Mouse (Mus musculus) midbrain, embryonic 13.5 days (tissue): Measurements from ENCODE around the gene Zfp628. TPM values are rescaled to one million over a fixed set of nuclear protein-coding genes. Genes with fewer than 3 reads are reported as not detected.

Source experiments
- ATAC-seq: fragments of 200-750 bp; cut with Nextera tagmentation; 2 replicates; pipeline ENCODE4 v1.8.0; 2017; ENCODE audit warnings: mild to moderate bottlenecking, moderate TSS enrichment, moderate library complexity
- H3K27ac ChIP-seq: fragments of 300-500 bp; sonication (generic); 2 replicates; pipeline ENCODE4 v1.5.1; 2015; ENCODE audit warnings: inconsistent platforms, mild to moderate bottlenecking, moderate library complexity
- H3K27me3 ChIP-seq: fragments of 300-500 bp; sonication (generic); 2 replicates; pipeline ENCODE4 v1.6.1; 2015; ENCODE audit warnings: mild to moderate bottlenecking, inconsistent platforms
- H3K36me3 ChIP-seq: fragments of 300-500 bp; sonication (generic); 2 replicates; pipeline ENCODE4 v1.6.1; 2015; ENCODE audit warnings: mild to moderate bottlenecking, inconsistent platforms
- H3K4me1 ChIP-seq: fragments of 300-500 bp; sonication (generic); replicated peaks from 2 replicates; pipeline ENCODE4 v1.6.1; 2015; ENCODE audit warnings: inconsistent platforms
- H3K4me2 ChIP-seq: fragments of 300-500 bp; sonication (generic); replicated peaks from 2 replicates; pipeline ENCODE4 v1.6.1; 2015; ENCODE audit warnings: moderate library complexity, mild to moderate bottlenecking, inconsistent platforms
- H3K4me3 ChIP-seq: fragments of 300-500 bp; sonication (generic); replicated peaks from 2 replicates; pipeline ENCODE4 v1.5.1; 2015; ENCODE audit warnings: mild to moderate bottlenecking, inconsistent platforms
- H3K9ac ChIP-seq: fragments of 300-500 bp; sonication (generic); replicated peaks from 2 replicates; pipeline ENCODE4 v1.6.1; 2015; ENCODE audit warnings: mild to moderate bottlenecking, inconsistent platforms
- H3K9me3 ChIP-seq: fragments of 300-500 bp; sonication (generic); 2 replicates; pipeline ENCODE4 v1.6.1; 2016; ENCODE audit warnings: mild to moderate bottlenecking, inconsistent platforms
- WGBS: fragments of 180-500 bp; shearing (Covaris S2); methylation state at CpG from one replicate; pipeline ENCODE4 v1.1.7; 2015; 5-methylcytosine and 5-hydroxymethylcytosine counted together
- polyA plus RNA-seq: library from polyadenylated mRNA; unstranded; fragments of >200 nt; fragmentation: Nextera tagmentation; extraction: Ambion mirVana; gene quantifications from 2 replicates; pipeline ENCODE4 v1.2.1, GENCODE M21; 2015

The Zfp628 gene
- polyA plus RNA-seq, 1 experiment from 2014 or later, result 4.3 TPM

DNA sequence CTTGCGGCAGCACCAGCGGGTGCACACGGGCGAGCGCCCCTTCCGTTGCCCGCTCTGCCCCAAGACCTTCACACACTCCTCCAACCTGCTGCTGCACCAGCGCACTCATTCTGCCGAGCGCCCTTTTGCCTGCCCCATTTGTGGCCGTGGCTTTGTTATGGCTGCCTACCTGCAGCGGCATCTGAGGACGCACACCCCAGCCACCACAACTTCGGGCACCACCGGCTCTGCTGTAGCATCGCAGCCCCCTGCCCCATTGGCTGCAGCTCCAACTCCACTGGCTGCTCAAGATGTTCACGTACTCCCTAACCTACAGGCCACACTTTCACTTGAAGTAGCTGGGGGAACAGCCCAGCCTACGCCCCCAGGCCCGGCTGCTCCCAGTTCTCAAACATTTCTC is 5.5 kb downstream of the Zfp628 start:
- H3K4me1 ChIP-seq, result peaks cover 74% of the 10 kb centered on the region
- no peak for ATAC-seq
- WGBS, result 92% methylated on average over 19 of the region's 19 CpGs
- H3K9me3 ChIP-seq, result no peaks in the 10 kb centered on the region
- H3K4me3 ChIP-seq, result no peak overlapping the region
- H3K4me2 ChIP-seq, result 0 out of 2 replicates have a peak overlapping the region, but pooled peaks have one; percentile 76
- H3K27me3 ChIP-seq, result no peaks in the 10 kb centered on the region
- H3K27ac ChIP-seq, result peak overlapping the region; percentile 100
- H3K36me3 ChIP-seq, result peaks cover 38% of the 10 kb centered on the region
- peak overlapping the region; percentile 58; the same call in 1 of the 2 replicates for H3K9ac ChIP-seq

- Histone ChIP-seq H3K4me1 (peaks cover 76% of the 10 kb centered on the region), H3K4me3 (0 out of 2 replicates have a peak overlapping the region, but pooled peaks have one; percentile 42), H3K36me3 (peaks cover 38% of the 10 kb centered on the region), H3K9ac (peak overlapping the region; percentile 58), H3K27me3 (no peaks in the 10 kb centered on the region), H3K27ac (peak overlapping the region; percentile 100), H3K9me3 (no peaks in the 10 kb centered on the region), H3K4me2 (peak overlapping the region; percentile 76)
- no peak for ATAC-seq
- WGBS, result 58% methylated on average over 23 of the region's 23 CpGs
Measured at GRCm38 (mm10) chr7:4920976-4921823, 6.2 kb downstream of the Zfp628 start.

DNA sequence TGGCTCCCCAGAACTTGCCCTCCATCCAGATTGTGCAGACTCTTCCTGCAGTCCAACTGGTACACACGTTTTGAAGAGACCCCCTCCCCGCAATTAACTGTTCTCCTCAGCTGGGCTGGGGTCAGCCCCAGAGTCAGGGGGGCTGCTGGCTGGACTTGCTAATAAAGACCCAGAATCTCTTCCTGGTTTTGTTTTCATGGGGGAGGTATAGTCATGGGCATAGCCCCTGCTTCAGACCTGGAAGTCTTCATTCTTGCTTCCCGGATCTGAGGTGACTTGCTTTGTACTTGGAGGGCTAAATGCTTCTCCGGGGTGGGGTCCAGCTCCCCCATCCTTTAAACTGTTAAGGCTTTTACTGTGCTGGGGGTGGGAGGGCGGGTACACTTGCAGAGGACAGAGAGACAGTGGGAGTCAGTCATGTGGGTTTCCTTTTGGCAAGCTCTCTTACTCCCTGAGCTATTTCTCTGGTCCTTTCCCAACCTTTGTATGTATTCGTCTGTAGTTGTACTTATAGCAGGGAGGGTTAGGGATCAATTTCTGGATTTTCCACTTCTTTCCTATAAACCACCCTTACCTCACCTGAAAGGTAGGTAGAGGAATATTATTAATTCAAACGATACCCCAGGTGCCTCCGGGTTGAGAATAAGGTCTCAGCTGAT is 6.9 kb downstream of the Zfp628 start, which contains the start of gene Nat14:
Nat14 (plus strand) TSS at position 205 of the 659 bp plus-strand sequence.
- Histone ChIP-seq H3K27ac (peak within 1 kb of the TSS; percentile 100), H3K36me3 (peaks cover 38% of the 10 kb centered on the region), H3K4me3 (peak within 1 kb of the TSS; percentile 42), H3K9me3 (no peaks in the 10 kb centered on the region), H3K4me2 (peak within 1 kb of the TSS; percentile 76), H3K9ac (peak within 1 kb of the TSS; percentile 74), H3K27me3 (no peaks in the 10 kb centered on the region), H3K4me1 (peaks cover 76% of the 10 kb centered on the region)
- WGBS, result 23% methylated on average over 8 of the region's 8 CpGs
- peak; percentile 0; the same call in 1 of the 2 replicates for ATAC-seq

GRCm38 (mm10) chr7:4922508-4922907 is 7.5 kb downstream of the Zfp628 start:
- Histone ChIP-seq H3K27me3 (no peaks in the 10 kb centered on the region), H3K4me3 (peak overlapping the region; percentile 42), H3K27ac (peak overlapping the region; percentile 100), H3K4me2 (peak overlapping the region; percentile 76), H3K4me1 (peaks cover 72% of the 10 kb centered on the region), H3K36me3 (peaks cover 38% of the 10 kb centered on the region), H3K9ac (peak overlapping the region; percentile 74), H3K9me3 (no peaks in the 10 kb centered on the region)
- under 1% methylated on average over 14 of the region's 14 CpGs for WGBS
- peak; percentile 82 for ATAC-seq

DNA sequence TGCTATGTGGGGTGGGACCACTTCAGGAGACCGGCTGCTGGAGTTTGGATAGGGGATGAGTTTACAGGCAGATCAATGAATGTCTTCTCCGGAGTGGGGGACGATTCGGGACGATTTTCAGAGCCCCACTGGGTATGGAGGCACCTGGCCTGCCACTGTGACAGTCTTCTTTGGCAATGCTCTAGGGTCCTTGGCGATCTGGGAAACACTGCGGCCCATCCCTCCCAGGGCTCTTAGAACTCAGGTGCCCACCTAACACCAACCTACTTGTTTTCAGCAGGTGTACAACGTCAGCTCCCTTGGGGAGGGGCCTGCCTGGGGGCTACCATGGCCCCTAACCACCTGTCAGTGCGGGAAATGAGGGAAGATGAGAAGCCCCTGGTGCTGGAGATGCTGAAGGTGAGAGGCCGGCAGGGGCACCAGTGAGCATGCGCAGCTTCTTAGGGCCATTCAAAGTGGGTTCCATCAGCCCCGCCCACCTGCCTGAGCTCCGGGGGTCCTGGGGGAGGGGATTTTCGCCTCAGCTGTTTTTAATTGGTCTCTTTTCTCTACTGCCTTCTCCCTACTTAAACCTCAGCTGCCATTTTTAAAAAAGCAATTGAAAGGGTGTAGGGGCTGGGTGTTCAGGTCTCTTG is 8.0 kb downstream of the Zfp628 start:
- Histone ChIP-seq H3K9ac (peak overlapping the region; percentile 74), H3K4me2 (peak overlapping the region; percentile 76), H3K4me1 (peaks cover 68% of the 10 kb centered on the region), H3K4me3 (peak overlapping the region; percentile 42), H3K27ac (peak overlapping the region; percentile 100), H3K36me3 (peaks cover 33% of the 10 kb centered on the region), H3K27me3 (no peaks in the 10 kb centered on the region), H3K9me3 (no peaks in the 10 kb centered on the region)
- 1% methylated on average over 14 of the region's 14 CpGs for WGBS
- ATAC-seq, result peak; percentile 46

DNA sequence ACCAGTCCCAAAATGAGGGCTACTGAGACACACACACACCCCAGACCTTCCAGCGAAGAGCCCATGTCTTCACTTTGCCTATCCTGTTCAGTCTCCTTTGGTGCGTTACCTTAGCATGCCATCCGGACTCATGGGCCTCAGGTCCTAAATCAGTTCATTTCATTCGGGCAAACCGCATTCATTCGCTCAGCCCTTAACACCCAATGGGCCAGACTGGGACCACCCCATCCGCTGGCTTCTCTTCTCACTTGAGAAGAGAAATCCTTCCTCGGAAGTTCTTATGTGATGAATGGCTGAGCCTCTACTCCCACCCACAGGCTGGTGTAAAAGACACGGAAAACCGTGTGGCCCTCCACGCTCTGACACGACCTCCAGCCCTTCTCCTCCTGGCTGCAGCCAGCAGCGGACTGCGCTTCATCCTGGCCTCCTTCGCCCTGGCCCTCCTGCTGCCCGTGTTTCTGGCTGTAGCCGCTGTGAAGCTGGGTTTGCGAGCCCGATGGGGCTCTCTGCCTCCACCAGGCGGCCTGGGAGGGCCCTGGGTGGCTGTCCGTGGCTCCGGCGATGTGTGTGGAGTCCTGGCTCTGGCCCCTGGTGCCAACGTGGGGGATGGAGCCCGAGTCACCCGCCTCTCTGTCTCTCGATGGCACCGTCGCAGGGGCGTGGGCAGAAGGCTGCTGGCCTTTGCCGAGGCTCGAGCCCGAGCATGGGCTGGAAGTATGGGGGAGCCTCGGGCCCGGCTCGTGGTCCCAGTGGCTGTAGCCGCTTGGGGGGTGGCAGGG is 8.8 kb downstream of the Zfp628 start:
- Histone ChIP-seq H3K27me3 (no peaks in the 10 kb centered on the region), H3K4me3 (peak overlapping the region; percentile 42), H3K9me3 (no peaks in the 10 kb centered on the region), H3K4me2 (peak overlapping the region; percentile 76), H3K9ac (peak overlapping the region; percentile 70), H3K4me1 (peaks cover 68% of the 10 kb centered on the region), H3K36me3 (peaks cover 26% of the 10 kb centered on the region), H3K27ac (peak overlapping the region; percentile 100)
- peak; percentile 21 for ATAC-seq
- 3% methylated on average over 37 of the region's 37 CpGs for WGBS

DNA sequence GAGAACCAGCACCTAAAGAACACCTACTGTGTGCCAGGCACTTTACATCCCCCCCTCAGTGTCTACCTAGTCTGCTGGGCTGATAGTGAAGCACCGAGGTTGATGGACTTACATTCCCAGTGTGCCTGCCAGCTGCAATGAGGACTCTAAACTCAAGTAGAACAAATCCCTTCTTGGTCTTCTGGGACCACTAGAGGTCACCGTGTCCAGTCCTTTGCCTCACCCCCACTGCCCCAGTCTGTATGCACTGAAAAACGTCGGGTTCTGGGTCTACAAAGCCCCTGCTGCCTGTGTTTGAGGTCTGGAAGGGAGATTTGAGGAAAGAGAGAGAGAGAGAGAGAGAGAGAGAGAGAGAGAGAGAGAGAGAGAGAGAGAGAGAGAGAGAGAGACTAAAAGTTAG is 9.5 kb downstream of the Zfp628 start:
- peaks cover 68% of the 10 kb centered on the region for H3K4me1 ChIP-seq

GRCm38 (mm10) chr7:4924891-4925301 is 9.9 kb downstream of the Zfp628 start:
- peaks cover 68% of the 10 kb centered on the region for H3K4me1 ChIP-seq
- 4% methylated on average over 3 of the region's 4 CpGs for WGBS

More for the DNA sequence above, 9.5 kb downstream of the Zfp628 start:
- WGBS, result 5% methylated on average over 4 of the region's 4 CpGs
- ATAC-seq, result no peak
- Histone ChIP-seq H3K4me2 (peak overlapping the region; percentile 76), H3K9ac (peak overlapping the region; percentile 70), H3K4me3 (peak overlapping the region; percentile 42), H3K36me3 (peaks cover 19% of the 10 kb centered on the region), H3K9me3 (no peaks in the 10 kb centered on the region), H3K27me3 (no peaks in the 10 kb centered on the region), H3K27ac (peak overlapping the region; percentile 100)

DNA sequence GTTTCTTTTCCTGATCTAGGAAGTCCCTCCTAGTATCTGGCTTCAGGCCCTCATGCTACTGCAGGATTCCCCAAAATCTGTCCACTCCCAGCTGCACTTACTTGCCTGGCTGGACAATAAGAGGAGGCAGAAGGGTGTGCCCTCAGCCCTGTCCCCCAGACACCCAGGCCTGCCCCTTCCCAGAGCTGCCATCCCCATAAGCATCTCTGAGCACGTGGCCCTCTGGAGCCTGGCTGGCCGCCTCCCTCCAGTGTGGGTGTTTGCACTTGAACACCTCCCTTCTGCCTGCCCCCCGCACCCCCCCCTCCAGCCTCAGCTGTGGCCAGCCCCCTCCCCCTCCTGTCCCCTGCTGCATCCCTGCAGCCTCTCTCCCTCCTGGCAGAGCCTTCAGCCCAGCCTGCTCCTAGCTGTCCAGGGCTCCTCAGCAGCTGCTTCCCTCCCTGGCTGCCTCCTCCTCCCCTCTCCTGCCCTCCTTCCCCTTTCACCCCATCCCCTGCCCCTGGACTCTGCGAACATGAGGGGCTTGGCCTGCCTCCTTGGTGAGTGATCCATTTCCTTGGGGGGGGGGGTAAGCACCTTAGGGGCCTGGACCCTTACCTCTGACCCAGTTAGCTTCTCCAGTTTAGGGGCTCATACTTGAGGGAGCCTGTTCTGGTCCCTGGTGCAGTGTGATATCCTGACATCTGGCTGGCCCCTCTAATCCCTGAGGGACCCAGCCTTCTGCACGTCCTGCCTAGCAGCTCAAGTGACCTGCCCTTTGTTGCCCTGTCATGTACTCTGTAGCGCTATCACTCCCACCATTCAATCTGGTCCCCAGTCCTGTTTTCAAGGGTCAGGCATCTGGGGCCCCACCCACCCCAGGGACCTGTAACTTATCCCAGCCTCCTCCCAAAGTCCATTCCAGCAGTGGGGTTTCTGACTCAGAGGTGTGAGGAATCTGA is 10.7 kb downstream of the Zfp628 start, which contains the start of gene Ssc5d:
Ssc5d (plus strand) TSS at position 345 of the 941 bp plus-strand sequence.
- H3K27me3 ChIP-seq, result no peaks in the 10 kb centered on the region
- H3K4me2 ChIP-seq, result peak within 1 kb of the TSS; percentile 76
- 2% methylated on average over 6 of the region's 6 CpGs for WGBS
- H3K27ac ChIP-seq, result peak within 1 kb of the TSS; percentile 100
- H3K36me3 ChIP-seq, result peaks cover 6% of the 10 kb centered on the region
- H3K9me3 ChIP-seq, result no peaks in the 10 kb centered on the region
- no peak within 1 kb of the TSS for H3K4me3 ChIP-seq
- ATAC-seq, result 0 out of 2 replicates have a peak, but pooled peaks have one; percentile 8
- H3K9ac ChIP-seq, result peak within 1 kb of the TSS; percentile 70
- peaks cover 63% of the 10 kb centered on the region for H3K4me1 ChIP-seq

More at GRCm38 (mm10) chr7:4924891-4925301, 9.9 kb downstream of the Zfp628 start:
- no peak for ATAC-seq
- H3K4me2 ChIP-seq, result peak overlapping the region; percentile 76
- peaks cover 14% of the 10 kb centered on the region for H3K36me3 ChIP-seq
- no peaks in the 10 kb centered on the region for H3K27me3 ChIP-seq
- H3K9me3 ChIP-seq, result no peaks in the 10 kb centered on the region
- H3K27ac ChIP-seq, result peak overlapping the region; percentile 100
- H3K9ac ChIP-seq, result peak overlapping the region; percentile 70; the same call in 1 of the 2 replicates
- H3K4me3 ChIP-seq, result no peak overlapping the region

DNA sequence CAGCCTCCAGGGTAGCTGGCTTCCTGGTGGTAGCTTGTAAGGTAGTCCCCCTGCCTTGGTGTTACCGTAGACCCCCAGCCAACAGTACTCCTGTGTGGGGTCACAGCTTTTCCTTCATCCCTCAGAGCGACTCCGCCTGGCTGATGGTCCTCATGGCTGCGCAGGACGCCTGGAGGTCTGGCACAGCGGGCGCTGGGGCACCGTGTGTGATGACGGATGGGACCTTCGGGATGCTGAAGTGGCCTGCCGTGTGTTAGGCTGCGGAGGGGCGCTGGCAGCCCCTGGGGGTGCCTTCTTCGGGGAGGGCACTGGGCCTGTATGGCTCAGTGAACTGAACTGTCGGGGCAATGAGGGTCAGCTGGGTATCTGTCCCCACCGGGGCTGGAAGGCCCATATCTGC is 11.8 kb downstream of the Zfp628 start:
- 81% methylated on average over 16 of the region's 16 CpGs for WGBS
- no peak for ATAC-seq
- Histone ChIP-seq H3K9me3 (no peaks in the 10 kb centered on the region), H3K27ac (0 out of 2 replicates have a peak overlapping the region, but pooled peaks have one; percentile 100), H3K4me3 (no peak overlapping the region), H3K4me1 (peaks cover 51% of the 10 kb centered on the region), H3K27me3 (no peaks in the 10 kb centered on the region), H3K4me2 (no peak overlapping the region), H3K36me3 (no peaks in the 10 kb centered on the region), H3K9ac (peak overlapping the region; percentile 56)
